Mouse (Mus musculus): ENCODE measurements around the gene Dgcr8. TPM values are rescaled to one million over a fixed set of nuclear protein-coding genes. Genes with fewer than 3 reads are reported as not detected.
"Not testable (repeated sequence)": the region's sequence is repeated elsewhere in the genome, so short reads cannot be mapped to it uniquely, and the experiment has no call there.

Dgcr8 gene
- 77.7 and 78.5 TPM in 2 replicates for total RNA-seq (2014; fragmentation: Nextera tagmentation)
- total RNA-seq (2017), result 47.5 and 78.3 TPM in 2 replicates

- peak; percentile 91 for ATAC-seq (replicated peaks; ENCODE audit: low FRiP score, low TSS enrichment, poor library complexity, severe bottlenecking)
Measured at GRCm38 (mm10) chr16:18289067-18289588, at the start of gene Dgcr8. TSS of gene Dgcr8 (minus strand) at chr16:18289246.

- no peak for ATAC-seq (replicated peaks; ENCODE audit: low FRiP score, low TSS enrichment, poor library complexity, severe bottlenecking)
Measured at GRCm38 (mm10) chr16:18337261-18337660, 48.2 kb upstream of the Dgcr8 start.

GRCm38 (mm10) chr16:18335981-18336380 is 46.9 kb upstream of the Dgcr8 start:
- ATAC-seq (replicated peaks; ENCODE audit: low FRiP score, low TSS enrichment, poor library complexity, severe bottlenecking), result no peak

- ATAC-seq (replicated peaks; ENCODE audit: low FRiP score, low TSS enrichment, poor library complexity, severe bottlenecking), result 0 out of 2 replicates have a peak, but pooled peaks have one; percentile 14
Measured at GRCm38 (mm10) chr16:18333976-18334375, 44.9 kb upstream of the Dgcr8 start.

- 0 out of 2 replicates have a peak, but pooled peaks have one; percentile 22 for ATAC-seq (replicated peaks; ENCODE audit: low FRiP score, low TSS enrichment, poor library complexity, severe bottlenecking)
Measured at GRCm38 (mm10) chr16:18328524-18328923, 39.5 kb upstream of the Dgcr8 start.

- ATAC-seq (replicated peaks; ENCODE audit: low FRiP score, low TSS enrichment, poor library complexity, severe bottlenecking), result no peak
Measured at GRCm38 (mm10) chr16:18327936-18328335, 38.9 kb upstream of the Dgcr8 start.

- ATAC-seq (replicated peaks; ENCODE audit: low FRiP score, low TSS enrichment, poor library complexity, severe bottlenecking), result no peak
Measured at GRCm38 (mm10) chr16:18325741-18326140, 36.7 kb upstream of the Dgcr8 start.

DNA sequence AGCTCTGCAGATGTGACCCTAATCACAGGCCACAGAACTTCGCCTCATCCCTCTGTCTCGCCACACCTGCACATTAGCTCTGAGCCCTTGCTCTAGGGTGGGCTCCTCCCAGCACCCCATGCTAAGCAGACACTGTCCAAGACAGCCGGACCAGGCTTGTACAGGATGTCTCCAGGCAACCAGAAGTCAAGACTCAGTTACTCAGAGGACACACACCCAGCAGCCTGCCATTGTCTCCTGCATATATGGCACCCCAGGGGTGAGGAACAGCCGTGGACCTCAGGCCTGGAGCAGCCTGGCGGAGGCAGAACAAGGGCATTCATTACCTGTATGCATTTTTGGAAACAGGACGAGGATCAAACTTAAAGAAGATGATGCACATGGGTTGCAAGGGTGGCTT is 35.0 kb upstream of the Dgcr8 start:
- ATAC-seq (replicated peaks; ENCODE audit: low FRiP score, low TSS enrichment, poor library complexity, severe bottlenecking), result no peak

GRCm38 (mm10) chr16:18323460-18323859 is 34.4 kb upstream of the Dgcr8 start:
- no peak for ATAC-seq (replicated peaks; ENCODE audit: low FRiP score, low TSS enrichment, poor library complexity, severe bottlenecking)

DNA sequence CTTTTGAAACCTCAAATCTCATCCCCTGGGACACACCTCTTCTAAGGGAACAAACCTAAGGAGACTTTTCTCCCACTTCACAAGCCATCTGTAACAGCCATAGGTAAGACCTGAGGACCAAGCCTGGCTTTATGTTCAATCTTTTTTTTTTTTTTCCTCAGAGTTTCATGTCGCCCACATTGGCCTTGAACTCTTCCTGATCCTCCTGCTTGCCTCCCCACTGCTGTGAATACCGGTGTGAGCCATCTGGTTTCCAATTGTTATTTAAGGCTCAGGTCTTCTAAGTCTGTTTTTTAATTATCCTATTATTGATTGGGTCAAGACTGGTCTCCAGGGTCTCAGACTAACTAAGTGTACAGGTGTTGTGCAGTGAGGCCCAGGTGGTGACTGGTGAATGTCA is 32.4 kb upstream of the Dgcr8 start:
- no peak for ATAC-seq (replicated peaks; ENCODE audit: low FRiP score, low TSS enrichment, poor library complexity, severe bottlenecking)

DNA sequence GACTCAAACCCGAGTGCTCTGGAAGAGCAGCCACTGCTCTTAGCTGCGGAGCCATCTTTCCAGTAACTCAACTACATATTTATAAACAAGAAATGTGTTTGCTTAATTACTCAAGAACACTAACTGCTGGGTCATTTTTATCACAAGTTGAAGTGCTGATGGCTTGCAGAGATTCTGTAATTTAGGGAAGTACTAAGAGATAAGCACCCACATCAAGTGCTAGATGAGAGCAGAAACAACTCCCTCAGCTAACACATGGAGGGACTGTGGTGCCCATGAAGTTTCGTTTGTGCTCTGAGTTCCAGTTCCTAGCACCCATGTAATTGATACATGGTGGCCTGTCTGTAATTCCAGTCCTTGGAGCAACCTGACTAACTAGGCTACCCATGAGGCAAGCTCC is 29.9 kb upstream of the Dgcr8 start:
- ATAC-seq (replicated peaks; ENCODE audit: low FRiP score, low TSS enrichment, poor library complexity, severe bottlenecking), result no peak

GRCm38 (mm10) chr16:18308159-18308558 is 19.1 kb upstream of the Dgcr8 start:
- no peak; the same call in 1 of the 2 replicates for ATAC-seq (replicated peaks; ENCODE audit: low FRiP score, low TSS enrichment, poor library complexity, severe bottlenecking)

DNA sequence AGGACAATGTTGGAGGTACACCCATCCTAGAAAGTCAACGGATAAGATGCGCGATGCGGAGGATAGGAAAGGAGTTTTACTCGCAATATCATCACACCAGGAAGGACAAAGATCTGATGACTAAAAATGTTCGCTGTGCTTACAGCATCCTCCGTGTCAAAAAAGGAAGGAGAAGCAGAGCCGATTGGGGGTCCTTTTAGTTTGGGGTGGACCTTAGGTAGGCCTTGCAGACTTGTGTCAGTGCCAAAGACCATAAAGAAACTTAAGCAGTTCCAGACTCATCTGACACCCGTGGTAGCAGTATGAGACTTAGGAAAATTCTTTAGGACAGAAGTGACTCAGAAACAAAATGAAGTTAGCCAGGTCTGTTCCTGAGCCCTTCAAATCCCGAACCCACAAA is 568 bp upstream of the Dgcr8 start:
- ATAC-seq (replicated peaks; ENCODE audit: low FRiP score, low TSS enrichment, poor library complexity, severe bottlenecking), result not testable (repeated sequence)

- peak; percentile 50 for ATAC-seq (replicated peaks; ENCODE audit: low FRiP score, low TSS enrichment, poor library complexity, severe bottlenecking)
Measured at GRCm38 (mm10) chr16:18288581-18289061, 425 bp downstream of the Dgcr8 start.

DNA sequence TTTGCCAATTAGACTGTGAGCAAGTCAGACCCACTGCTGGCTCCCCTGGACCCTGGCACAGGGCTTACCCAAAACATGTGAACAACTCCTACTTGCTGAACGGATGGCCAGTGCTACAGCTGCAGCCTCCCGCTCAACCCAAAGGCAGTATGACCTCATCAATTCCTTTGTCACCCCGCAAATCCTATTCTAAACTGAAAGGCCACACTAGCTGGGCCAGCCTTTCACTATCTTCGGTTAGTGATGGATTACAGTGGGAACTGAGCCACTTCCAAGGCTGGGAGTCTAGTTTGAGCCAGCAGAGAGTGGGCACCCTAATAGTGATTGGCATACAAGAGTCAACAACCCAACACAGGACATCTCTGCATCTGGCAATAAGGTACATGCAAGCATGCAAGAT is 880 bp downstream of the Dgcr8 start:
- ATAC-seq (replicated peaks; ENCODE audit: low FRiP score, low TSS enrichment, poor library complexity, severe bottlenecking), result peak; percentile 11

- ATAC-seq (replicated peaks; ENCODE audit: low FRiP score, low TSS enrichment, poor library complexity, severe bottlenecking), result no peak
Measured at GRCm38 (mm10) chr16:18275166-18275565, 13.9 kb downstream of the Dgcr8 start.

- peak; percentile 59; the same call in 1 of the 2 replicates for ATAC-seq (replicated peaks; ENCODE audit: low FRiP score, low TSS enrichment, poor library complexity, severe bottlenecking)
Measured at GRCm38 (mm10) chr16:18268182-18268581, 20.9 kb downstream of the Dgcr8 start.

GRCm38 (mm10) chr16:18265024-18265423 is 24.0 kb downstream of the Dgcr8 start:
- ATAC-seq (replicated peaks; ENCODE audit: low FRiP score, low TSS enrichment, poor library complexity, severe bottlenecking), result no peak

DNA sequence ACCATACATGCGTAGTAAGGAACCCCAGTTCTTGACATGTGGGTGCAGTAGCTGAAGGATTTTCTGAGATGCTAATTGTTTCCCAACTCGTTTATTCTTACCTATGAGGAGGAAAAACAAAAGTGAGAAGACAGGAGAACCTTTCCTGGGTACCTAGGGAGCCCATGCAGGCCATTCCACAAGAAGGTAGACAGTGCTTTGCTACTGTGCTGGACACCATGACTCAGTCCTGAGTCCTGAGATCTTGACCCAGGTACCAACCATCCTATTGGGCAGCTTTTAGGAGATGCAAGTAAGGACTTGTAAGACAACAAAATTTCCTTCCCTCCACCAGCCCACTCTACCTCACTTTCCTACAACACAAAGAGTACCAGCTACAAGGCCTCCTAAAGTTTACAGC is 30.8 kb downstream of the Dgcr8 start, which contains the start of gene Gm49776:
Gene Gm49776, minus strand, starts transcription at position 101 of the 400 bp plus-strand sequence.
- no peak for ATAC-seq (replicated peaks; ENCODE audit: low FRiP score, low TSS enrichment, poor library complexity, severe bottlenecking)

GRCm38 (mm10) chr16:18253866-18254265 is 35.2 kb downstream of the Dgcr8 start:
- ATAC-seq (replicated peaks; ENCODE audit: low FRiP score, low TSS enrichment, poor library complexity, severe bottlenecking), result no peak

- no peak for ATAC-seq (replicated peaks; ENCODE audit: low FRiP score, low TSS enrichment, poor library complexity, severe bottlenecking)
Measured at GRCm38 (mm10) chr16:18252736-18253135, 36.3 kb downstream of the Dgcr8 start.

Data from megakaryocyte-erythroid progenitor cell, adult 5-6 weeks (primary cell).